Mouse (Mus musculus): ENCODE results near the gene Lama4. TPM values are rescaled to one million over a fixed set of nuclear protein-coding genes. Genes with fewer than 3 reads are reported as not detected.

Lama4 gene
- polyA plus RNA-seq, 1 experiment from 2014 or later, result 13.3 TPM

DNA sequence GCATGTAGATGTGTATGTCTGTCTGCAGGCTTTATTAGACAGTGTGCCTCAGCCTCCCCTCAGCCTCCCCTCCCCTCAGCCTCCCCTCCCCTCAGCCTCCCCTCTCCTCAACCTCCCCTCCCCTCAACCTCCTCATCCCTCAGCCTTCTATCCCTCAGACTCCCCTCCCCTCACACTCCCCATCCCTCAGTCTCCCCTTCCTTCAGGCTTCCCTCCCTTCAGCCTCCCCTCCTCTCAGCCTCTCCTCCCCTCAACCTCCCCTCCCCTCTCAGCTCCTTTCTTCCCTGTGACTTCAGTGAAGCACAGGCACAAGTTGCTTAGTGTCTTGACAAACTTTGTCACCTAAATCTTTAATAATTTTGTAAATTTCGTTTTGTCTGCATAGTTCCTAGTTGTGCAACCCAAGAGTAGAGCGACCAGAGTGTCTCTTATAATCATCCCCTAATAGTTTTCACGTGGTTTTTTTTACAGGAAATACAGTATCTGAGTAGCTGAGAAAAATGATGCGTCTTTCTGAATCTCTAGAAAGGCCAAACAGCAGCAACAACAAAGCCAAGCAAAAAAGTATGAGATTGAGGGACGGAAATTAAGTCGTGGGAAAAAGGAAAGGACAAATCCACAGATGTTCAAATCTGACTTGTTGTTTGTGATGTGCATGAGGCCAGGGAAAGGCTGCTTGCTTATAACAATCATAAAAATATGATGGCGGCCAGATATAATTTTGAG, 7.1 kb downstream of the Lama4 start:
- no peak overlapping the region for H3K27ac ChIP-seq
- H3K9ac ChIP-seq, result no peak overlapping the region
- no peaks in the 10 kb centered on the region for H3K9me3 ChIP-seq (replicated peaks)
- H3K4me3 ChIP-seq, result no peak overlapping the region
- ATAC-seq, result no peak
- WGBS, result 69% methylated on average over 7 of the region's 7 CpGs
- no peaks in the 10 kb centered on the region for H3K36me3 ChIP-seq (ENCODE audit: poor library complexity, severe bottlenecking)
- no peaks in the 10 kb centered on the region for H3K27me3 ChIP-seq
- H3K4me2 ChIP-seq, result no peak overlapping the region
- no peaks in the 10 kb centered on the region for H3K4me1 ChIP-seq

DNA sequence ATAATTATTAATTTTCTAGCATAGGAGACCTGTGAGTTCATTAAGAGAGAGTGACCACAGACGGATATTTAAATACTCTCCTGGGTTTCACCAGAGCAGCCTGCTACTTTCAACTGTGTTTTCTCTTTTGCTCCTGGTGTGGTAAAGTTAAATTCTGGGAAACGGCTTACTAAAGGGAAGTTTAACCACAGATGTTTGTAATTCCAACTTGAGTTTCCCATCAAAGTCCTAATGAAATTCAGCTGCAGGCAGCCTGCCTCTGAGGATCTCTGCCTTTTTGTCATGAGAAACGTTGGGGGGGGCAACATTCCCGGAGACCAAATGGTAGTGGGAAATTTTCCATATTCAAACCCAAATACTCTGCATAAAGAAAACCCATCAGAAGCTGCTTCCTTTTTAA, 7.7 kb downstream of the Lama4 start:
- no peaks in the 10 kb centered on the region for H3K27me3 ChIP-seq
- no peaks in the 10 kb centered on the region for H3K9me3 ChIP-seq (replicated peaks)
- no peak overlapping the region for H3K27ac ChIP-seq
- WGBS, result 65% methylated on average over 4 of the region's 4 CpGs
- H3K9ac ChIP-seq, result no peak overlapping the region
- no peak overlapping the region for H3K4me3 ChIP-seq
- ATAC-seq, result no peak
- H3K36me3 ChIP-seq (ENCODE audit: poor library complexity, severe bottlenecking), result no peaks in the 10 kb centered on the region
- H3K4me1 ChIP-seq, result no peaks in the 10 kb centered on the region
- no peak overlapping the region for H3K4me2 ChIP-seq

DNA sequence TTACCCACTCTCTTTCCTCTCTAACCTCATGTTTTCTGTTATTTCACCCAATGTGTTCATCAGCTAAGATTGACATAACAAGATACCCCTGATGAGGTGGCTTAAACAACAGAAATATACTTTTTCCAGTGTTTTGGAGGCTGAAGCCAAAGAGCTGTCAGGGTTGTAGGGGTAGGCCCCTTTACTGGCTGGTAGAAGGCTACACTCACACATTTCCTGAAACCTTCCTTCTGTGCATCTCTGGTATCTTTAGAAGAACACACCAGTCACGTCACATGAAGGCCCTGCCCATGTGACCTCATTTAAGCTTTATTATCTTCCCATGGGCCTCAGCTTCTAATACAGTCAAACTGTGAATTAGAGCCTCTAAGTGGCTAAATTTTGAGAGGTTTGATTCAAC, 12.9 kb downstream of the Lama4 start:
- 81% methylated on average over 1 of the region's 1 CpGs for WGBS
- Histone ChIP-seq H3K27ac (no peak overlapping the region), H3K27me3 (no peaks in the 10 kb centered on the region), H3K4me1 (no peaks in the 10 kb centered on the region), H3K4me3 (no peak overlapping the region), H3K9me3 (replicated peaks) (no peaks in the 10 kb centered on the region), H3K9ac (no peak overlapping the region), H3K4me2 (no peak overlapping the region), H3K36me3 (ENCODE audit: poor library complexity, severe bottlenecking) (no peaks in the 10 kb centered on the region)
- ATAC-seq, result no peak

DNA sequence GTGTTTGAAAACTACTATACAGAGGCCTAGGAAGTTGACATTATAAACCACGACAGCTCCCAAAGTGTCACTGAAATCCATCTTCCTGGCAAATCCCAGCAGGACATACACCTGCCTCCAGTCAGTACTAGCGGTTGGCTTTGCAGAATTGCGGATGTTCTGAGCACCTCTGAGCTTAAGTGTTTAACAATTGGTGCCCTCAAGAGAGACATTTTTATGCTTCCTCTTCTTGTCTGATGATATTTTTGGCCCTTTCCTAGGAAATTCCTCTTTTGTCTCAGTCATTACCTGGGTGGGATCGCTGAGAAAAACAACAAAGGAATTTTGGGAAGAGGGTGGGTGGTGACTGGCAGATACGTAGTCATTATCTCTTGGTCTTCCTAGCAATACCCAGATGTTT, 14.4 kb downstream of the Lama4 start:
- H3K36me3 ChIP-seq (ENCODE audit: poor library complexity, severe bottlenecking), result no peaks in the 10 kb centered on the region
- H3K9ac ChIP-seq, result no peak overlapping the region
- no peak overlapping the region for H3K4me3 ChIP-seq
- no peak overlapping the region for H3K4me2 ChIP-seq
- WGBS, result 94% methylated on average over 5 of the region's 5 CpGs
- H3K27ac ChIP-seq, result no peak overlapping the region
- H3K27me3 ChIP-seq, result no peaks in the 10 kb centered on the region
- H3K4me1 ChIP-seq, result no peaks in the 10 kb centered on the region
- H3K9me3 ChIP-seq (replicated peaks), result no peaks in the 10 kb centered on the region
- no peak for ATAC-seq

DNA sequence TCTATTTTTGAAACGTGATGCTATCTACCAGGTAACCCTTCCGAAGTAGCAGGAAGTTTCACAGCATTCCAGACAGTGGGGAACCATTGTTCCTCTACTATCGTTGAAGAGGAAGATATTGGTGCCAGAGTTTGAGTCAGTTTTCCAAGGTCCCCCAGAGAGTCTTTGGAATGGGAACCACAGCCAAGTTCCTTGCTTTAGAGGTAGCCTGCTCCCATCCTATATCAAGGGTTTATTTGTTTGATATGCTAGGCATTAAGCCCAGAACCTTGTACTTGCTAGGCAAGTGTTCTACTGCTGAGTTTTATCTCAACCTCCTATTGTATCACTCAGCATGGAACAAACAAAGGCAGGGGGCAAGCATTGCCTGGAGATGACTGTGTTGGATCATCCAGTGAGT, 15.7 kb downstream of the Lama4 start:
- Histone ChIP-seq H3K36me3 (ENCODE audit: poor library complexity, severe bottlenecking) (no peaks in the 10 kb centered on the region), H3K4me2 (no peak overlapping the region), H3K27ac (no peak overlapping the region), H3K4me1 (no peaks in the 10 kb centered on the region), H3K4me3 (no peak overlapping the region), H3K9ac (no peak overlapping the region), H3K9me3 (replicated peaks) (no peaks in the 10 kb centered on the region), H3K27me3 (no peaks in the 10 kb centered on the region)
- ATAC-seq, result no peak
- WGBS, result 76% methylated on average over 3 of the region's 3 CpGs

DNA sequence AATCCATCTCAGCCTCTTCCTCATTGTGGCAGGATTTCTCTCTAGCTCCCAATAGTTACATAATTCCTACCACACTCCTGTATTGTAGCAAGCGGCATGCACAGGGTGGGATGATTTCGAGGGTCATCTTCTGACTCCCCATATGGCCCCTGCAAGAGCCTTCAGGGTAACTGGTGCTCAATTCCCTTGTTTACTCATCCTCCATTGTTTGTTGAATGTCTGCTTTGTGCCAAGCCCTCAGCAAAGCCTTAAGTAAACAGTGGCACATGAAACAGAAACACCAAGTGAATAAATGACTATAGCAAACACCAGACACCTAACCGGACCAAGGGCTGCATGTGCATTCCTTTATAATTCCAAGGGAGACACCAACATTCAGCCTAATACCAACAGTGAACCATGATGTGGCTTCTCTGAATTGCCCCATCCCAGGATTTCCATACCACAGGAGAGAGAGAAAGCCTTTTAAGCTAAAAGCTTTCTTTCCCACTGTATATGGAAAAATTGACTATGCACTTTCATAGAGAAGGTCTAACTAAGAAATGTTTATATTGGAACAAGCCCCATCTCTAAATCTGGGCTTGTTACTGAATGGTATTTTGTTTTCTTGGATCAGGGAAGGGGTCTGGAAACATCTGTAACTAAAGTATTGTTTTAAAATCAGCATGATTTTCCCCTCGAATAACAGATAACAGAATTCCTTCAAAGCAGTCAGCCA, 19.2 kb downstream of the Lama4 start:
- ATAC-seq, result no peak

DNA sequence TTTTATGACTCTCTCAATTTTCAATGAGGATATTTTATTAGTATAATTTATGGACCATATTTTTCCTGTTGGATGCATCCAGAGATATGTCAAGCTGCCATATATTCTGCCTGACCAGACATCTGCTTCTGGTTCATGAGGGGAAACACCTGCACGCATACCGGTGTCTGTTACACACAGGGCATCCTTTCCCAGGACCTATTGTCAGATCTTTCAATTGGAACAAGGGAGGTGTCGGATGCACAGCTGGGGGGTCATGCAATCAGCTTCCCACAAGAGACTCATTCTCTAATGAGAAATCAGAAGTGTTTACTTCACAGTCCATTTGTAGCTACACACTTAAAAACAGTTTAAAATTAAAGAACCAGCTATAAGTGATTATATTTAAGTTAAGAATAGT, 20.7 kb downstream of the Lama4 start:
- no peak for ATAC-seq
- H3K27me3 ChIP-seq, result no peaks in the 10 kb centered on the region
- WGBS, result 76% methylated on average over 3 of the region's 3 CpGs
- no peak overlapping the region for H3K9ac ChIP-seq
- H3K4me3 ChIP-seq, result no peak overlapping the region
- H3K27ac ChIP-seq, result no peak overlapping the region
- no peaks in the 10 kb centered on the region for H3K9me3 ChIP-seq (replicated peaks)
- H3K4me1 ChIP-seq, result no peaks in the 10 kb centered on the region
- no peak overlapping the region for H3K4me2 ChIP-seq
- no peaks in the 10 kb centered on the region for H3K36me3 ChIP-seq (ENCODE audit: poor library complexity, severe bottlenecking)

More for the DNA sequence above, 19.2 kb downstream of the Lama4 start:
- H3K9me3 ChIP-seq (replicated peaks), result no peaks in the 10 kb centered on the region
- WGBS, result 80% methylated on average over 4 of the region's 4 CpGs
- H3K4me1 ChIP-seq, result no peaks in the 10 kb centered on the region
- H3K36me3 ChIP-seq (ENCODE audit: poor library complexity, severe bottlenecking), result no peaks in the 10 kb centered on the region
- no peak overlapping the region for H3K27ac ChIP-seq
- no peak overlapping the region for H3K9ac ChIP-seq
- H3K4me3 ChIP-seq, result no peak overlapping the region
- no peaks in the 10 kb centered on the region for H3K27me3 ChIP-seq
- H3K4me2 ChIP-seq, result no peak overlapping the region

DNA sequence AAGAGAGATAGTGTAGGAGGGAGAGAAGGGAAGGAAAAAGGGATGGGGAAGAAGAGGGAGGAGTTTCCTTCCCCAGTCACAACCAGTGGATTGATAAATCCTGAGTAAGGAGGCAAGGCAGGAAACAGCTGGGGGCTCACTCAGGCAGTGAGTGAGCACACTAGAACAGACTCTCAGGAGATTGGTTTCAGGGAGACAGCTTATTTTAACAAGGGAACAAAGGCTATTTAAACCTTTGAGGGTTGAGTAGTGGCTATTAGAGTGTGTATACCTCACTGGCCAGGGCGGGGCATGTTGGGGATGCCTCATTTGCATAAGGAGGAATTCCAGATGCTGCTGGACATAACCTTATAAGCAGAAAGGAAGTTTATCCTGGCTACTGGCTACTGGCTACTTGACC, 27.5 kb downstream of the Lama4 start:
- Histone ChIP-seq H3K9me3 (replicated peaks) (no peaks in the 10 kb centered on the region), H3K4me2 (no peak overlapping the region), H3K4me1 (no peaks in the 10 kb centered on the region), H3K9ac (no peak overlapping the region), H3K4me3 (no peak overlapping the region), H3K36me3 (ENCODE audit: poor library complexity, severe bottlenecking) (no peaks in the 10 kb centered on the region), H3K27ac (no peak overlapping the region), H3K27me3 (no peaks in the 10 kb centered on the region)
- WGBS, result 95% methylated on average over 1 of the region's 1 CpGs
- ATAC-seq, result no peak

DNA sequence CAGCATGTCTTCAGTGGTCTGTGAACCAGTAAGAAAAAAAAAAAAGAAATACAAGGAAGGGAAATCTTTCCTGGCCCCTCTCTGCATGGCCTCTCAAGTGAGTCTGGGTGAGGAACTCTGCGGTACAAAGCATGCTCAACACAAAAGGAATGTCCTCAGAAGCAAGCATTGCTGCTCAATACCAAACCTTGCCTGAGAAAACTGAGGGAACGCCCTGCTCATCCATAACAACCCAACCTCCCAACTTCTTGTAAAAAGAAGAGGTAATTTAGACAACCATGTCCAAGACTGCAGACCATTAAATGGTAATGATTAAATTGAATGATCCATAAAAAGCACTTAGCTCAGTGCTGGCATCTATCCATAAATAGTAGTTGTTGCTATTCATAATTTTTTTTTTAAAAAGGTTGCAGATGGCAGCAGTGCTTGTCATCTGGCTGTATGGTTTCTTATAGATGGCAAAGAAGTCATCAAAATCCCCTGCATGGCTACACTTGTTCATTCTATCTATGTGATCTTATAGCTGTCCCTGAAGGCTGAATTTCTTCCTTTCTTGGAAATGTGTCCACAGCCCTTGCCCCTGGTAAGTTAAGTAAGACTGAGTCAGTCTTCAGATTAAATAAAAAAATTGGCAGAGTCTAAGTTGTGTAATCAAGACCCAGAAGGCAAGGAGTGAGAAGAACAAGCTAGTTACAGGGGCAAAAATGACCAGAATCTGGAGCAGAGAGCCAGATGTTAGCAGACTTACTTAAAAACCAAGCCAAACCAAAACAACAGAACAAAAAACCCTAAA, 28.5 kb downstream of the Lama4 start:
- H3K27me3 ChIP-seq, result no peaks in the 10 kb centered on the region
- H3K9ac ChIP-seq, result no peak overlapping the region
- no peak overlapping the region for H3K4me2 ChIP-seq
- no peak for ATAC-seq
- H3K4me1 ChIP-seq, result no peaks in the 10 kb centered on the region
- no peaks in the 10 kb centered on the region for H3K9me3 ChIP-seq (replicated peaks)
- no peak overlapping the region for H3K4me3 ChIP-seq
- H3K27ac ChIP-seq, result no peak overlapping the region
- H3K36me3 ChIP-seq (ENCODE audit: poor library complexity, severe bottlenecking), result no peaks in the 10 kb centered on the region
- WGBS, result 84% methylated on average over 2 of the region's 2 CpGs

DNA sequence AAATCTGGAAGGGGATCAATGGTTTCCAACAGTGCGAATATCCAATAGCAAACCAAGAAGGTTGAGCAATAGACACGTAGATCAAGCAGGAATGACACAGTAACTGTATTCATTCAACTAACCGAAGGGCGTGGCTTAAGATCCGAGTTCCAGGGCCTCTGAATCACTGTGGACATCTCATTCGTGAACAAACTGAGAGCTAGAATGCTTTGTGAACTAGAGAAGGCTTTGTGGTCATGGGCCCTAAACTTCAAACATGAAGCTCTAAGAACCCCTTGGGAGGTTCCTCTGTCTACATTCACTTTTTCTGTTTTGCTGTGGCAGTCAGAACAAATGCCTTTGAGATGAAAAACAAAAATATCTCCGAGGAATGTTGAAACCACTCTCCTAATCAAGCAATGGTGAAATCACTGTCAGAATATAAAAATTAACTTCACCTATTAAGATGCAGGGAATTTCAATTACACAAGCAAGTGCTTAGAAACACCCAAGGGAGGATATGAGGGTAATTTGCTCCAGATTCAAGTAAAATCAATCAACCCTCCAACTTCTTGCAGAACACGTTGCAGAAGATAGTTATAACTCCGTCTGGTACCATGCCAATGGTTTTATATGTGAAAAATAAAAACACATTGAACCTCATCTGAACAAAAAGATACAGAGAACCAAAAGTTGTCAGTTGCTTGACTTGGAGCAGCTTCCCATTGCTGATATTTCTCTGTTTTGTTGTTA, 29.6 kb downstream of the Lama4 start:
- Histone ChIP-seq H3K4me3 (no peak overlapping the region), H3K9me3 (replicated peaks) (no peaks in the 10 kb centered on the region), H3K27ac (no peak overlapping the region), H3K4me1 (no peaks in the 10 kb centered on the region), H3K4me2 (no peak overlapping the region), H3K27me3 (no peaks in the 10 kb centered on the region), H3K9ac (no peak overlapping the region), H3K36me3 (ENCODE audit: poor library complexity, severe bottlenecking) (no peaks in the 10 kb centered on the region)
- 87% methylated on average over 9 of the region's 9 CpGs for WGBS
- ATAC-seq, result no peak

DNA sequence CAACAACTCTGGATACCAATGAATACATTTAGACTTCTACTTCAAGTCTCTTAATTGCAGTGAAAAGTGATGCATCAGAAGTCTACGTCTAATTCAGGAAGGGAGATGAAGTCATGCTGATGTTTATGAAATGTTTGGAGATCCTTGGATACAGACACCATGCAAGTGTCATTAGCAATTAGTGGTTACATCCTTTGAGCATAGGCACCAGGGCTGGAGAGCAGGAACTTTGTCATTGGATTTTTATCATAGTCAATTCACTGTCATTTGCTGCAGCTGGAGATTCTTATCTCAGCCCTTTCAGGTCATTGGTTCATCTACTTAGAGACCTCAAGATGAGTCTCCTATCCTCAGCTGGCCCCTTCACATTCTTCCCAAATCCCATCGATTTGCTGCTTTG, 30.6 kb downstream of the Lama4 start:
- Histone ChIP-seq H3K27ac (no peak overlapping the region), H3K9ac (no peak overlapping the region), H3K9me3 (replicated peaks) (no peaks in the 10 kb centered on the region), H3K36me3 (ENCODE audit: poor library complexity, severe bottlenecking) (no peaks in the 10 kb centered on the region), H3K4me2 (no peak overlapping the region), H3K27me3 (no peaks in the 10 kb centered on the region), H3K4me3 (no peak overlapping the region), H3K4me1 (no peaks in the 10 kb centered on the region)
- ATAC-seq, result no peak
- WGBS, result 89% methylated on average over 2 of the region's 2 CpGs

DNA sequence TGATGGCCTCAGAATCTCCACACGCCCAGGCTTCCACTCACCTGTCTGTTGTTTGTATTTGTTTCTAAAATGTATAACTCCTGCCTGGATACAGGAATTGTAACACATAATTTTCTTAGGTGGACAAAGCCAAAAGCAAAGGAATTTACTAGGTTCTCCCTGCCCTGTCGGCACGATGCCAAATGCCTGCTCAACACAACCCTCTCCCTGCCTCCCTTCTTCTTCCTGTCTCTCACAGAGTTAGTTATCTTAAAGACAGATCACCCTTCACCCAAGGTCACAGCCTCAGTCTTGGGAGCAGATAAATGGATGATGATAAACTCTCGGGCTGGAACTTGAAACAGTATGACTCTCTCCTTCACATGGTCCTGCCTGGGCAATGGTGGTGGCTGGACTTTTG, 35.6 kb downstream of the Lama4 start:
- Histone ChIP-seq H3K4me1 (no peaks in the 10 kb centered on the region), H3K4me3 (no peak overlapping the region), H3K36me3 (ENCODE audit: poor library complexity, severe bottlenecking) (no peaks in the 10 kb centered on the region), H3K4me2 (no peak overlapping the region), H3K27ac (no peak overlapping the region), H3K9ac (no peak overlapping the region), H3K9me3 (replicated peaks) (no peaks in the 10 kb centered on the region), H3K27me3 (no peaks in the 10 kb centered on the region)
- no peak for ATAC-seq
- WGBS, result 91% methylated on average over 4 of the region's 4 CpGs

Measured in forebrain, embryonic 13.5 days (tissue).